Mouse (Mus musculus): ENCODE results near the gene Pcolce2. TPM values are rescaled to one million over a fixed set of nuclear protein-coding genes. Genes with fewer than 3 reads are reported as not detected.
"Not testable (repeated sequence)": the region's sequence is repeated elsewhere in the genome, so short reads cannot be mapped to it uniquely, and the experiment has no call there.

Gene Pcolce2
- polyA plus RNA-seq, 1 experiment from 2014 or later, result 0.98 TPM

DNA sequence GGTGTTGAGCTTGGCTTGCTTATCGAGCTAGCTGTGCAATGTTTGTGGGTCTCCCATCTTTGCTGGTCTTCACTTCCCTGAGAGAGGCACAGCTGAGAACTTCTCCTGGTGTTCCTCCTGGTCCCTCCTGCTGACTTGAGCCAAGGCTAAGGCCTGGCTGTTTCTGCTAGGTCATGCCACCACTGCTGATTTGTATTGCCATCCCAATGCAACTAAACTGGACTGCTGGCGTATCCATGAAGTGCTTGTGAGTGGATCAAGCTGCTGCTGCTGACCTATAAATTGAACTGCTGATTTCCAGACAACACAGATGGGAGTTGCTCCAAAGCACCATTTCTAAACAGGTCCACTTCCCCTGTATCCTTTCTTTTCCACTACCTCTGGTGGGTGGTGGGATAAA lies 7.8 kb upstream of the Pcolce2 start:
- not testable (repeated sequence) for H3K27ac ChIP-seq (ENCODE audit: low read length); H3K36me3 ChIP-seq (ENCODE audit: control insufficient read depth, insufficient read depth, low read length); ATAC-seq (ENCODE audit: insufficient number of reproducible peaks, insufficient read depth, low FRiP score, low read depth); H3K27me3 ChIP-seq (ENCODE audit: control insufficient read depth, insufficient read depth, low read length); H3K9ac ChIP-seq (replicated peaks; ENCODE audit: low read depth, low read length); H3K4me2 ChIP-seq (replicated peaks; ENCODE audit: low read depth, low read length); H3K4me1 ChIP-seq (ENCODE audit: control insufficient read depth, insufficient read depth, low read length); H3K4me3 ChIP-seq (ENCODE audit: low read depth, low read length); H3K9me3 ChIP-seq (ENCODE audit: control insufficient read depth, low read depth, low read length)
- WGBS, result 70% methylated on average over 2 of the region's 2 CpGs

DNA sequence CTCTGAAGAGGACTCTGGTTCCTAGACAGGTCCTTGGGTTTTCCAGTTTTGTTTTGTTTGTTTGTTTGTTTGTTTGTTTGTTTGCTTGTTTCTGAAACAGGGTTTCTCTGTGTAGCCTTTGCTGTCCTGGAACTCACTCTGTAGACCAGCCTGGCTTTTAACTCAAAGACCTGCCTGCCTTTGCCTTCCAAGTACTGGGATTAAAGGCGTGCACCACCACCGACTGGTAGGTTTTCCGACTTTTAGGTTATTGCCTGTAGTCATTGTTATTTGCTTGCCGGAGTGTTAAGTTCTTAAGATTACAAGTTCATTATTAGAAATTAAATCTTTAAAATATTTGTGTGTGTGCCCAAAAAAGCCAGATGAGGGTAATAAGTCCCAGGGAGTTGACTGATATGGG lies 1.0 kb upstream of the Pcolce2 start:
- H3K27ac ChIP-seq (ENCODE audit: low read length), result no peak overlapping the region
- no peak overlapping the region for H3K9ac ChIP-seq (replicated peaks; ENCODE audit: low read depth, low read length)
- no peak overlapping the region for H3K4me2 ChIP-seq (replicated peaks; ENCODE audit: low read depth, low read length)
- no peaks in the 10 kb centered on the region for H3K4me1 ChIP-seq (ENCODE audit: control insufficient read depth, insufficient read depth, low read length)
- H3K9me3 ChIP-seq (ENCODE audit: control insufficient read depth, low read depth, low read length), result no peaks in the 10 kb centered on the region
- WGBS, result 74% methylated on average over 4 of the region's 4 CpGs
- H3K36me3 ChIP-seq (ENCODE audit: control insufficient read depth, insufficient read depth, low read length), result no peaks in the 10 kb centered on the region
- H3K27me3 ChIP-seq (ENCODE audit: control insufficient read depth, insufficient read depth, low read length), result no peaks in the 10 kb centered on the region
- no peak overlapping the region for H3K4me3 ChIP-seq (ENCODE audit: low read depth, low read length)
- ATAC-seq (ENCODE audit: insufficient number of reproducible peaks, insufficient read depth, low FRiP score, low read depth), result no peak

DNA sequence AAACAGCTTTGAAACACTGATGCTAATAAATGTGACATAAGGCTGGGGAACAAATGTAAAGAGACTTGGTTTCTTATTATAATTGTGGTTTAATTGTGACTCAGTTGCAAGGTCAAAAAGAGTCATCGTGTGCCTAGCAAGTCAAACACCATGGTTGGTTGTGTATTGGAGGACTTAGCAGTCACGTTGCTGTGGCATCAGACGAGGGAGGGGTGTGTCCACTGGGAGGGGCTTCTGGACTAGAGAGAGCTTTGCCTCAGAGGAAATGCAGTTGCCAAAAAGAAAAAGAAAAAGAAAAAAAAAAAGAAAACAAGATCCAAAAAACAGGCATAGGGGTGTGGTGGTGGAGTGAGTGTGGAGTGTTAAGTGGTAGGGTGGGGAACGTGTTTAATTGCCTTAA lies 2.5 kb downstream of the Pcolce2 start:
- H3K4me3 ChIP-seq (ENCODE audit: low read depth, low read length), result no peak overlapping the region
- WGBS, result 48% methylated on average over 4 of the region's 4 CpGs
- H3K4me1 ChIP-seq (ENCODE audit: control insufficient read depth, insufficient read depth, low read length), result no peaks in the 10 kb centered on the region
- no peaks in the 10 kb centered on the region for H3K27me3 ChIP-seq (ENCODE audit: control insufficient read depth, insufficient read depth, low read length)
- H3K36me3 ChIP-seq (ENCODE audit: control insufficient read depth, insufficient read depth, low read length), result no peaks in the 10 kb centered on the region
- H3K4me2 ChIP-seq (replicated peaks; ENCODE audit: low read depth, low read length), result no peak overlapping the region
- no peak overlapping the region for H3K27ac ChIP-seq (ENCODE audit: low read length)
- H3K9me3 ChIP-seq (ENCODE audit: control insufficient read depth, low read depth, low read length), result no peaks in the 10 kb centered on the region
- ATAC-seq (ENCODE audit: insufficient number of reproducible peaks, insufficient read depth, low FRiP score, low read depth), result no peak
- H3K9ac ChIP-seq (replicated peaks; ENCODE audit: low read depth, low read length), result no peak overlapping the region

DNA sequence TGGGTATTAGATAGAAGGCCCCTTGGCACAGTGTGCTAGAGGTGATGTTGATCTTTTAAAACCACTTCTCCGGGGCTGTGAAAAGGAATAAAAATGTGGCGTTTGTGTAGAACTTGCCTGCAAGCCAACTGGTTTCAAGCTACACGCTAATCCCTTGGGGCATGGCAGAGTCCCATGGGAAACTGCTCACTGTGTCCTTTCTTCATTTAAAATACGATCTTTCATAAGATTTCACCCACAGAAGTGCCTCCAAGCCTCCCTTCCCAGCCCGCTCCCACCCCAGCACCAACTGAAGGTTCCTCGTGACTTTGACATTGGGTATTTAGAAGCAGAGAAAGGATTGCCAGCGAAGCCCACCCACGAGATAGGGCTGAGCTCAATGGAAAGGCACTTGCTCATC lies 8.5 kb downstream of the Pcolce2 start:
- Histone ChIP-seq H3K4me1 (ENCODE audit: control insufficient read depth, insufficient read depth, low read length) (no peaks in the 10 kb centered on the region), H3K4me3 (ENCODE audit: low read depth, low read length) (no peak overlapping the region), H3K27me3 (ENCODE audit: control insufficient read depth, insufficient read depth, low read length) (no peaks in the 10 kb centered on the region), H3K9me3 (ENCODE audit: control insufficient read depth, low read depth, low read length) (no peaks in the 10 kb centered on the region), H3K27ac (ENCODE audit: low read length) (no peak overlapping the region), H3K4me2 (replicated peaks; ENCODE audit: low read depth, low read length) (no peak overlapping the region), H3K9ac (replicated peaks; ENCODE audit: low read depth, low read length) (no peak overlapping the region), H3K36me3 (ENCODE audit: control insufficient read depth, insufficient read depth, low read length) (no peaks in the 10 kb centered on the region)
- WGBS, result 95% methylated on average over 8 of the region's 8 CpGs
- no peak for ATAC-seq (ENCODE audit: insufficient number of reproducible peaks, insufficient read depth, low FRiP score, low read depth)

DNA sequence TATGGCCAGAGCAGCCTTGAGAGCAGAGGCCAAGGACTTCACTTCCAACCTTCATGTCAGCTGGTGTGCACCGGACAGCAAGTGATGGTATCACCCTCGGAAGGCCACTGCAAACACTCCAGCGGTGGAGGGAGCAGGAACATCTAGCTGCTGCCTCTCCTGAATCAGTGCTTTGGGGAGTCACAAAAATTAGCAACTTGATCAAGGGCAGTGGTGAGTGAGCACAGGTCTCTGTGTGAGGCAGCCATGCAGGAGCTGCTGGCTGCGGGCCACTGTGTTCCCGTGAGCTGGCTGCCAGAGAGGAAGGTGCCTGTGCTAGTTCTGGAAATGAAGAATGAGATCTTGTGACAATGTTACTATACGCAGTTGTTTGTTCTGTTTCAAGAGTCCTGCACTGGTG lies 16.0 kb downstream of the Pcolce2 start:
- no peaks in the 10 kb centered on the region for H3K4me1 ChIP-seq (ENCODE audit: control insufficient read depth, insufficient read depth, low read length)
- no peak overlapping the region for H3K9ac ChIP-seq (replicated peaks; ENCODE audit: low read depth, low read length)
- no peak overlapping the region for H3K4me3 ChIP-seq (ENCODE audit: low read depth, low read length)
- H3K9me3 ChIP-seq (ENCODE audit: control insufficient read depth, low read depth, low read length), result no peaks in the 10 kb centered on the region
- H3K27me3 ChIP-seq (ENCODE audit: control insufficient read depth, insufficient read depth, low read length), result no peaks in the 10 kb centered on the region
- ATAC-seq (ENCODE audit: insufficient number of reproducible peaks, insufficient read depth, low FRiP score, low read depth), result no peak
- no peaks in the 10 kb centered on the region for H3K36me3 ChIP-seq (ENCODE audit: control insufficient read depth, insufficient read depth, low read length)
- H3K4me2 ChIP-seq (replicated peaks; ENCODE audit: low read depth, low read length), result no peak overlapping the region
- WGBS, result 78% methylated on average over 6 of the region's 6 CpGs
- no peak overlapping the region for H3K27ac ChIP-seq (ENCODE audit: low read length)

DNA sequence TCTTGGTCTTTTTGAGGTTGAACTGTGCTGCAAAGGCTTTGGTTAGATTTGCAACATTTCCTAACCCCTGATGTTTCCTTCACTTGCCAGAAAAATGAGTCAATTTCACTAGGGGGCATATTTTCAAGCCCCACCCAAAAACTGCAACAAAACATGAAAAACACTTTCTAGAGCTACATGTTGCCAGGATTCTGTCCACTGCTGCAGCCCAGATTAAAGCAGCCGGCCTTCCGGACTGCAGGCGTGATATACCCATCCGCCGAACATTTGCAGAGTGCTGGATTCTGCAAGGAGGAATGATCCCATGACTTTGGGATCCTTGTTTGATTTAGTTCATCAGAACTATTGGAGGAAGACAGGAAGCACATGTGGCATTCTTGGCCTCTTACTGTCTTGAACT lies 17.0 kb downstream of the Pcolce2 start:
- Histone ChIP-seq H3K4me1 (ENCODE audit: control insufficient read depth, insufficient read depth, low read length) (no peaks in the 10 kb centered on the region), H3K4me3 (ENCODE audit: low read depth, low read length) (no peak overlapping the region), H3K4me2 (replicated peaks; ENCODE audit: low read depth, low read length) (no peak overlapping the region), H3K36me3 (ENCODE audit: control insufficient read depth, insufficient read depth, low read length) (no peaks in the 10 kb centered on the region), H3K9ac (replicated peaks; ENCODE audit: low read depth, low read length) (no peak overlapping the region), H3K27me3 (ENCODE audit: control insufficient read depth, insufficient read depth, low read length) (no peaks in the 10 kb centered on the region), H3K9me3 (ENCODE audit: control insufficient read depth, low read depth, low read length) (no peaks in the 10 kb centered on the region), H3K27ac (ENCODE audit: low read length) (no peak overlapping the region)
- 90% methylated on average over 5 of the region's 5 CpGs for WGBS
- ATAC-seq (ENCODE audit: insufficient number of reproducible peaks, insufficient read depth, low FRiP score, low read depth), result no peak

DNA sequence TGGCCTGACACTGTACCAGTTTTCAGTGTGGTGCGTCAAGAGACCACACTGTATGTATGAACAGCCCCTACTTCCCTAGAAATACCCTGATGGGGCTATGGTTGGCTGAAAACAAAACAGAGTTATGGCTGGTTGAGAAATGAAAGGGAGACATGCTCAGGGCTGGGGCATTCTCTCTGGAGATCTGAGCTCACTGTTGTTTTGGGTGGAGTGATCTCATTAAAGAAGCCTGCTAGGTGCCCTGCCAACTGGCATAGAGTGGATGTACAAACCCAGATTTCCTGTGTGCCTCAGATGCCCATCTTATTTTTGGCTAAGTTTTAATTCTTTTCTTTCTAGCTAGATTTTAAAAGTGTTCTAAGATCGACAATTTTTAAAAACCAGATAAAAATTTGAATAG lies 20.5 kb downstream of the Pcolce2 start:
- Histone ChIP-seq H3K9ac (replicated peaks; ENCODE audit: low read depth, low read length) (no peak overlapping the region), H3K27ac (ENCODE audit: low read length) (no peak overlapping the region), H3K9me3 (ENCODE audit: control insufficient read depth, low read depth, low read length) (no peaks in the 10 kb centered on the region), H3K4me1 (ENCODE audit: control insufficient read depth, insufficient read depth, low read length) (no peaks in the 10 kb centered on the region), H3K27me3 (ENCODE audit: control insufficient read depth, insufficient read depth, low read length) (no peaks in the 10 kb centered on the region), H3K36me3 (ENCODE audit: control insufficient read depth, insufficient read depth, low read length) (no peaks in the 10 kb centered on the region), H3K4me2 (replicated peaks; ENCODE audit: low read depth, low read length) (no peak overlapping the region), H3K4me3 (ENCODE audit: low read depth, low read length) (no peak overlapping the region)
- WGBS, result 87% methylated on average over 2 of the region's 2 CpGs
- no peak for ATAC-seq (ENCODE audit: insufficient number of reproducible peaks, insufficient read depth, low FRiP score, low read depth)

DNA sequence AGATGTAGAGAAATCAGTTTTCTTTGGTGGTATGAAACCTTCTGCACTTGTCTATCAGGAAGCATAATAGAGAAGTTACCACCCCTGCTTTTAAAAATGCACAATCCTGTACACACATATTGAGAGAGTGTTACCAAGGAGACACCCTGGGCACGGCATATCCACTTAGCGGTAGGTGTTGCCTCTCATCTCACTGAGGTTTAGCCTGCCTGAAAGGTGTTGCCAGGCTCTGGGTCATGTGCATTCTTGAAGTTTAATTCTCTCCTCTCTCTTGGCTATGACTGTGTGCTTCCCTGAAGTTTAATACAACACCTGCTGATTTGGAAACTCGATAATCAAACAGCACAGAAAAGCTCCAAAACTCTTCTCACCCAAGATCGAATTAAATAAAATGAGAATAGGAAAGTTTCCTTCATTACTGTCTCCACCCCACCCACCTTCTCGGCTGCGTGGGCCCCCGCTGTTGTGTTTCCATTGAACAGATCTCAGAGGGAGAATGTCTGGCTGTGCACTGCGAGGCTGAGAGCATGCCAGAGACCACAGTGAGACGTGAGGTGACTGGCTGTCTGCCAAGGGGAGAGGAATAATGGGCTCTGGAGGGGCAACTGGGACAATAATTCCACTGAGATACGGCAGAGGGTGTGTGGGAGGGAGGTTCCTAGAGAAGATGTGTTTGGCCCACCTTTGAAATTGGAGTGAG lies 27.0 kb downstream of the Pcolce2 start:
- H3K27me3 ChIP-seq (ENCODE audit: control insufficient read depth, insufficient read depth, low read length), result no peaks in the 10 kb centered on the region
- H3K9ac ChIP-seq (replicated peaks; ENCODE audit: low read depth, low read length), result no peak overlapping the region
- no peaks in the 10 kb centered on the region for H3K36me3 ChIP-seq (ENCODE audit: control insufficient read depth, insufficient read depth, low read length)
- no peaks in the 10 kb centered on the region for H3K9me3 ChIP-seq (ENCODE audit: control insufficient read depth, low read depth, low read length)
- peak; percentile 33; the same call in 1 of the 2 replicates for ATAC-seq (ENCODE audit: insufficient number of reproducible peaks, insufficient read depth, low FRiP score, low read depth)
- H3K27ac ChIP-seq (ENCODE audit: low read length), result no peak overlapping the region
- H3K4me3 ChIP-seq (ENCODE audit: low read depth, low read length), result no peak overlapping the region
- no peaks in the 10 kb centered on the region for H3K4me1 ChIP-seq (ENCODE audit: control insufficient read depth, insufficient read depth, low read length)
- H3K4me2 ChIP-seq (replicated peaks; ENCODE audit: low read depth, low read length), result no peak overlapping the region
- WGBS, result 44% methylated on average over 10 of the region's 10 CpGs

DNA sequence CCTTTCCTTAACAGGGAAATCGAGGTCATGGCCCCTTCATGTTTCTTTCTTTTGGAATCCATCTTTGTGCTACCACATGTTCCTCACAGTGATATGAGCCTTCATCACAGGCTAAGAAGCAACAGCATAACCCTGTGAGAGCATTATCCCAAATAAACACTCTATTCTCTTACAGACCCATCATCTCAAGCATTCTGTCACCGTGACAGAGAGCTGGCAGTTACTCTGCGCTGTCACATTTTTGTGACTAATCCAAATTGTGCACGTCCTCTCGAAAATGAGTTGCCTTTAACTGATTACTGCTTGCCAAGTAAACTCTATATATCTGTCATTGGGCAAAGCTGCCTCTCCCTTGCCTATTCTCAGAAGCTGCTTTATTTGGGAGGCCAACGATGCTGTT lies 28.4 kb downstream of the Pcolce2 start:
- Histone ChIP-seq H3K27me3 (ENCODE audit: control insufficient read depth, insufficient read depth, low read length) (no peaks in the 10 kb centered on the region), H3K4me3 (ENCODE audit: low read depth, low read length) (no peak overlapping the region), H3K36me3 (ENCODE audit: control insufficient read depth, insufficient read depth, low read length) (no peaks in the 10 kb centered on the region), H3K4me2 (replicated peaks; ENCODE audit: low read depth, low read length) (no peak overlapping the region), H3K4me1 (ENCODE audit: control insufficient read depth, insufficient read depth, low read length) (no peaks in the 10 kb centered on the region), H3K27ac (ENCODE audit: low read length) (no peak overlapping the region), H3K9me3 (ENCODE audit: control insufficient read depth, low read depth, low read length) (no peaks in the 10 kb centered on the region), H3K9ac (replicated peaks; ENCODE audit: low read depth, low read length) (no peak overlapping the region)
- no peak for ATAC-seq (ENCODE audit: insufficient number of reproducible peaks, insufficient read depth, low FRiP score, low read depth)
- 89% methylated on average over 6 of the region's 6 CpGs for WGBS

Measured in stomach, embryonic 14.5 days (tissue).